Mouse (Mus musculus): Measurements from ENCODE around the gene Zfp219. TPM values are rescaled to one million over a fixed set of nuclear protein-coding genes. Genes with fewer than 3 reads are reported as not detected.
A peak's percentile ranks its signal among the peaks of the same experiment; 100 is the strongest.

Zfp219 gene
- total RNA-seq, 2 experiments from 2014 or later, result 32.0 to 33.6 TPM

GRCm38 (mm10) chr14:52006771-52007170 is 13.8 kb downstream of the Zfp219 start:
- intact Hi-C loops (cut with DNase I), result no loop called here
- no peak for DNase-seq

- no peak for DNase-seq
- intact Hi-C loops (cut with DNase I), result no loop called here
Observed at GRCm38 (mm10) chr14:52006241-52006640, 14.3 kb downstream of the Zfp219 start.

DNA sequence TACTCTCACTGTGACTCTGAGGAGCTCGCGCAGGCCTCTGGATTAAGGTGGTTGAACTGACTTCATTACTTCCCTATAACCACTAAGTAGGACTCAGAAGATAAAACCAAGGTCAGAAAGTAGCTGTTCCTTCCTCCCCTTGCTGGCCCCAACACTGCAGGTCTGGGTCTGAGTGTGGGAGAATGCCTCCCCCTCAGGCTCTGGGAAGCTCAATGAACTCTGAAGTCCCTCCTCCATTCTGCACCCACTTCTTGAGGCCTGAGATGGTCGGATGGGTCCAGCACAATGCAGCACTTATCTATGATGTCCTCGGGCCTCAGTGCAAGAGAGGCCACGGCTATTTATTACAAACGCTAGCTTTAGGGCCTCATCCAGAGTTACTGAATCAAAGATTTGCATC is 14.9 kb downstream of the Zfp219 start:
- intact Hi-C loops (cut with DNase I), result no loop called here
- no peak for DNase-seq

DNA sequence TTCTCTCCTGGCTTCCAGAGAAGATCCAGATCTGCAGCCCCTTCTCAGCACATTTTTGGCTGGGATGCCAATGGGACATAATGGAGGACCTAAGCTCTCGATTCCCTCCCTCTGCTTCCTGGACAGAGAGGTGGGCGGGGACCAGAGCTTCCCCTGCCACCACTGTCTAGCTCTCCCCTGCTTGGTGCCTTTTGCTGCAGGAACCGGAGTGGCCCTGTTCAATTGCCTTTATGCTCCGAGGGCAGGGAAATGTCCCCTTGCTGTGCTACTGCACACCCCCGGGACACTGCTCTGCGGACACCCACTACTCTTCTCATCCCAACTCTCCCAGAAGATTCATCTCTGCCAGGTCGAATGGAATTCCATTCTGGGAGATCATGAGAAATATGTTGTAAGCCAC is 15.4 kb downstream of the Zfp219 start:
- intact Hi-C loops (cut with DNase I), result no loop called here
- DNase-seq, result no peak

- no peak for DNase-seq
- intact Hi-C loops (cut with DNase I), result no loop called here
Observed at GRCm38 (mm10) chr14:52003981-52004495, 16.5 kb downstream of the Zfp219 start.

DNA sequence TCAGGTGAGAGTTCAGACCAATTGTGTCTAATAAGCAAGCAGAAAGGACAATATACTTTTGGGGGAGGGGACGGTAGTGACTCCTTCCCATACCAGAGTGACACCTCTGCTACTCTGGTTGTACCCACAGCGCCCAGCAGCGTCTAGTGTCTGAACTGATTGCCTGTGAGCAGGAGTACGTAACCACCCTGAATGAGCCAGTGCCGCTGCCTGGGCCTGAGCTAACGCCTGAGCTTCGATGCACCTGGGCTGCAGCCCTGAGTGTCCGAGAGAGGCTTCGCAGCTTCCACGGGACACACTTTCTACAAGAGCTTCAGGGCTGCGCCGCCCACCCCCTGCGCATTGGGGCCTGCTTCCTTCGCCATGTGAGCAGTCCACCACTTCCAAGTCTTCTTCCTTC is 23.1 kb downstream of the Zfp219 start:
- intact Hi-C loops (cut with DNase I), result no loop called here

DNA sequence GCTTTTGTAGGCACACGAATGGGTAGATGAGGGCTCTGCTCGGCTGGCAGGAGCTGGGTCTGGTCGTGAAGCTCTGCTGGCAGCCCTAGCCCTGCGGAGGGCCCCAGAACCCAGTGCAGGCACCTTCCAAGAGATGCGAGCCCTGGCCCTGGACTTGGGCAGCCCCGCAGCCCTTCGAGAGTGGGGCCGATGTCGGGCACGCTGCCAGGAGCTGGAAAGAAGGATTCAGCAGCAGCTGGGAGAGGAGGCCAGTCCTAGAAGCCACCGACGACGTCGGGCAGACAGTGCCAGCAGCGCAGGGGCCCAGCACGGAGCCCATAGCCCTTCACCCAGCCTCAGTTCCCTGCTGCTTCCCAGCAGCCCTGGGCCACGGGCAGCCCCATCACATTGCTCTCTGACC is 23.7 kb downstream of the Zfp219 start:
- intact Hi-C loops (cut with DNase I), result no loop called here
- DNase-seq, result no peak

More for the DNA sequence above, 23.1 kb downstream of the Zfp219 start:
- no peak for DNase-seq

DNA sequence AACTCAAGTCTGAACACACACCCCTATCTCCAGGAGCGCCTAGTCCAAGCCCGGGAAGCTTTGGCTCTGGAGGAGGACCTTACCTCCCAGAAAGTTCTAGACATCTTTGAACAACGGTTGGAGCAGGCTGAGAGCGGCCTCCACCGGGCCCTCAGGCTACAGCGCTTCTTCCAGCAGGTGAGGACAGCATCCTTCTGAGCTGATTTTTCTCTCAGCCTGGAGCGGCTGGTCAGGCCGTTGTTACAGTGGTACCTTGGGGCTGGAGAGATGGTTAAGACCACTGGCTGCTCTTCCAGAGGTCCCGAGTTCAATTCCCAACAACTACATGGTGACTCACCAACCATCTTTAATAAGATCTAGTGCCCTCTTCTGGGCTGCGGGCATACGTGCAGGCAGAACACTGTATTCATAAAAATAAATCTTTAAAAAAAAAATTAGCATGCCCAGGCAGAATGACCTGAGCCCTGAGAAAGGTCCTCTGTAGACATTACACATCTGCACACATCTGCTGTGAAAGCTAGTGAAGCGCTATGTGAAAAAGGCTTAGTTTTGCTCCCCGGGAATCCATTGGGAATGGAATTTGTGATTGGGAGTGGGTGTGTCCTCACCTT is 24.2 kb downstream of the Zfp219 start:
- DNase-seq, result no peak

GRCm38 (mm10) chr14:51995219-51995871 is 25.2 kb downstream of the Zfp219 start:
- DNase-seq, result no peak
- intact Hi-C loops (cut with DNase I), result no loop called here

More for the DNA sequence above, 24.2 kb downstream of the Zfp219 start:
- intact Hi-C loops (cut with DNase I), result no loop called here

- DNase-seq, result no peak
- intact Hi-C loops (cut with DNase I), result no loop called here
Observed at GRCm38 (mm10) chr14:51994453-51994852, 26.1 kb downstream of the Zfp219 start.

- intact Hi-C loops (cut with DNase I), result loop anchor here (5.0 kb wide), 1 partner anchor 47 kb away; no protein-coding TSS in a partner anchor
- DNase-seq, result no peak
Observed at GRCm38 (mm10) chr14:51989461-51989970, 31.0 kb downstream of the Zfp219 start.

GRCm38 (mm10) chr14:51988731-51989130 is 31.8 kb downstream of the Zfp219 start:
- no peak for DNase-seq
- intact Hi-C loops (cut with DNase I), result loop anchor here (5.0 kb wide), 1 partner anchor 46 kb away; no protein-coding TSS in a partner anchor

GRCm38 (mm10) chr14:51987177-51987576 is 33.4 kb downstream of the Zfp219 start:
- intact Hi-C loops (cut with DNase I), result loop anchor here (5.0 kb wide), 1 partner anchor 45 kb away; no protein-coding TSS in a partner anchor

DNA sequence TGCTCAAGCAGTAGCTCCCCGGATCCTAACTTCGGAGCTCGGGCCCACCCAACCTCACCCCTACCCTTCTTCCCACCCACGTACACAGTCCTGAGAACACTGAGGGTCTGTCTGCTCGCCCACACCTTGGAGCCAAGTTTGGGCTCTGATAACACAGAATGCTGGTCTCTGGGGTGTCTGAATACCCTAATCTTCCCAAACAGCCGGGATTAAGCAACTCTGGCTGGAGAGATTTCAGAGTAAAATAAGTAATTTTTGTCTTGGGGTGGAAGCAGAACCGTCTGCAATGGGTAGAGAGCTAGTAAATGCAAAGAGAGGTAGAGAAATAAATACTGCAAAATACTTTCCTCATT is 34.4 kb downstream of the Zfp219 start:
- intact Hi-C loops (cut with DNase I), result loop anchor here (5.0 kb wide), 1 partner anchor 44 kb away; no protein-coding TSS in a partner anchor
- DNase-seq, result no peak

More at GRCm38 (mm10) chr14:51987177-51987576, 33.4 kb downstream of the Zfp219 start:
- no peak for DNase-seq

GRCm38 (mm10) chr14:51985301-51986152 is 35.0 kb downstream of the Zfp219 start:
- intact Hi-C loops (cut with DNase I), result loop anchor here (5.0 kb wide), 1 partner anchor 43 kb away; no protein-coding TSS in a partner anchor
- DNase-seq, result peak; percentile 86 to 87

- intact Hi-C loops (cut with DNase I), result loop anchor here (5.0 kb wide), 1 partner anchor 42 kb away; no protein-coding TSS in a partner anchor
- peak; percentile 88 to 89 for DNase-seq
Observed at GRCm38 (mm10) chr14:51984247-51985231, 36.0 kb downstream of the Zfp219 start, which contains the start of gene Arhgef40. Gene Arhgef40, plus strand, starts transcription at chr14:51984719.

DNA sequence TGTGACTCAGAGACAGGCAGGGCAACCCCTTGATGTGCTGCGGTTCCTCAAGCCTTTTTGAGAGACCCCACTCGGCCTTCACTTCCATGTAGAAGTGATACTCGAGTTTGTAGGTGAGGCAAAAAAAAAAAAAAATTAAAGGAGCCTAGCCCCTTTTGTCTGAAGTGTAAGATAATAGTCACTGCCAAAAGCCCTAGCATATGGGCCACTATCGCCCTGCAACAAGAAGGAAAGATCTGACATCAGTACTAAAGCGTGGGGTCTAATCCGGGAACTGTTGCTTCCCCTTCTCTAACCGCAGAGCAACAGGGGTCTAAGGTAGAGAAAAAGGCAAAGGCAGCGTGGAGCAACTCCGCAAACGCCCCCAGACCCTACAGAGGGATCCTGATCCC is 36.7 kb downstream of the Zfp219 start:
- intact Hi-C loops (cut with DNase I), result no loop called here

GRCm38 (mm10) chr14:51983251-51983650 is 37.3 kb downstream of the Zfp219 start:
- intact Hi-C loops (cut with DNase I), result no loop called here

More for the DNA sequence above, 36.7 kb downstream of the Zfp219 start:
- no peak for DNase-seq

DNA sequence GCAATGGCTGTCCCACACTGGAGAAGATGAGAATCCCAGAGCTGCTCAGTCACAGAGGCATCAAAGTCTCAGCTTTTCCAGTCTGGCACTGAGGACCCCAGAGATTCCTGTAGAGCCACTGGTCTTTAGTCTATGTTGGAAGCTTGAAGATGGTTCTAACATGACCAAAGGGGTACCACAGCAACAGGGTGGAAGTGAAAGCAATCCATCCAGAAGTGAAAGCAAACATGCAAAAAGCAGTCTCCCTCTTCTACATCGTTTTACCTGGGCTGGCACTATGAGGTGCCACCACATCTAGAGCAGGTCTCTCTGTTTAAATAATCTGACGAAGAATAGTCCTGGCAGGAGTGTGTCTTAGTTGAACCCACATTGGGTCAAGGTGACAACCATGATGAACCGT is 41.3 kb downstream of the Zfp219 start:
- intact Hi-C loops (cut with DNase I), result no loop called here
- DNase-seq, result no peak

More at GRCm38 (mm10) chr14:51983251-51983650, 37.3 kb downstream of the Zfp219 start:
- no peak for DNase-seq

Measured in heart, postnatal 14 days (tissue).